Mouse (Mus musculus) liver, adult (tissue): Measurements from ENCODE around the gene Ifngr2.

Experiments
- GATA4 ChIP-seq: IDR thresholded peaks from 2 replicates; pipeline ENCODE4 v1.6.1; 2014; ENCODE audit warnings: mild to moderate bottlenecking, low read length; ENCODE audit not compliant: insufficient replicate concordance

Ifngr2 gene

DNA sequence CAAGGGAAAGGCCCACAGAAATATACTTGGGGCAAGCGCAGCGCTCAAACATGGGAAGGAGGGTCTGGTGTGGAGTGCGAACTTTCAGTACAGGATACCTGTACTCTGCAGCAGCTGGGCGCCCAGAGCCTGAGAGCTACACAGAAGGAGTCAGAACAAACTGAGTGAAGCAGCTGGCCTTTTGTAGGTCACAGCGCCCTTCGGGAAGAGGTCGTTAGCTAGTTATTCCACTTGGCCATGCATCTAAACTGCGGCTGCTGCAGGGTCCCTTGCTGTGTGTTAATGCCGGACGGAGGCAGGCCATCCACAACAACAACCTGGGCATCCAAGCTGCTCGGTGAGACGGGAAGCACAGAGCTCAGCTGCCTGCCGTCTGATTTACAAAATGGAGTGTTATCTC is 28.3 kb downstream of the Ifngr2 start:
- TF ChIP-seq GATA4: no peak

DNA sequence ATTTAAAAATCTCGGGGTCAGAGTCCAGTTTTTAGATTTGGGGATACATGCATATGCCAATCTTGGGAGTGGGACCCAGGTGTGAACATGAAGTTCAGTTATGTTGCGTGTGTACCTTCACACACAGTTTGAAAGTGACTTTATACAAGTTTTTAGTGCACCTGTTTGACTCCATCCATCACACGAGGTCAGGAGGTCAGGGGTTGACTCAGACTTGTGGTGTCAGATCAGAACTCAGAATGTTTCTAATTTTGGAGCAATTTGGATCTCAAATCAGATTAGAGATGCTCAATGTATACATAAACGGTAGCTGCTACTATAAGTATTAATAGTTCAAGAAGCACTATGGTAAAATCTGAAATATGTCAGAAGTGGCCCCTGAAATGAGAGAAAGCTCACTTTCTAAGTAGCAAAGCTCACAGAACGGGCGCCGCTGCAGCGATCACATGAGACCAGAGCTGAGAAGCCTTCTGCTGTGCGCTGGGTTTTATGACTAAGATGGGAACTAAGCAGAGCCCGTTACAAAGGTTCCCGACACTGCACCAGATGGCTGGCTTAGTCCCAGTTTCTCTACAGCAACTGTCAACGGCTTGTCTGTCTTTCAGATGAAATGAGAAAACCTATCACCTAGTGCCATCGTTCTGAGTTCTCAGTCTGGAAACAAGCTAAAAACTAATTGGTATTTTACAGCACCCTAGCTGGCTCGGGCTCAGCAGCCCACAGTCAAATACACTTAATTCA is 32.3 kb downstream of the Ifngr2 start:
- TF ChIP-seq GATA4: no peak

DNA sequence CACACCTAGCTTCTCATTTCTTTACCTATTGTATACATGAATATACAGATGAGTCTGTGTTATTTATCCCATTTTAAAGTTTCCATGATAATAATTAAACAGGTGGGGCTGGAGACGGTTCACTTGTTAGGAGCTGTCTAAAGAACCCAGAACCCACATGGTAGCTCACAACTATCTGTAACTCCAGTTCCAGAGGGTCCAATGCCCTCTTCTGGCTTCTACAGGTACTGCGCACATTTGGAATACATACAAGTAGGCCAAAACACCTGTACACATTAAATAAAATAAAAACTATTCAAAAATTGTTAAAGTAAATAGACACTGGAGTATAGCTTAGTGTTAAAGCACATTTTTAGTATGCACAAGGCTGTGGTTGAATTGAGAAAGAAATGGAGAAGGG is 35.4 kb downstream of the Ifngr2 start:
- no peak for TF ChIP-seq GATA4

DNA sequence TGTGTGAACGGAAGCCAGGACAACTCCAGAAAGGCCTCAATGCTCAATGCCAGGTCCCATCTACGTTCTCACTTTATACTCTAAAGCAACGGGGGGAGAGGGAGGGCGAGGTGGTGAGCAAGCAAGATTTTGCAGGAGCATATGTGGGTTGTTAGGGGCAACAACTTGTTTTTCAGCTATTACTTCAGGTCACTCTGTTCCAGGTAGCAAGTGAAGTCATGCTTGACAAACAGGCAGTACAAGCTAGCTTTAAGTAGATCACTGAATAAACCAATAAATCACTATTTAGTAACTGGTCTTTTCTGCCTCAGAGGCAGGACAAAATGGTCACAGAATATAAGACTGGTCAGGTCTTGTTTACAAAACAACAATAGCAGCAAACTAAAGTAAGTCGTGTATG is 38.7 kb downstream of the Ifngr2 start:
- TF ChIP-seq GATA4: no peak

DNA sequence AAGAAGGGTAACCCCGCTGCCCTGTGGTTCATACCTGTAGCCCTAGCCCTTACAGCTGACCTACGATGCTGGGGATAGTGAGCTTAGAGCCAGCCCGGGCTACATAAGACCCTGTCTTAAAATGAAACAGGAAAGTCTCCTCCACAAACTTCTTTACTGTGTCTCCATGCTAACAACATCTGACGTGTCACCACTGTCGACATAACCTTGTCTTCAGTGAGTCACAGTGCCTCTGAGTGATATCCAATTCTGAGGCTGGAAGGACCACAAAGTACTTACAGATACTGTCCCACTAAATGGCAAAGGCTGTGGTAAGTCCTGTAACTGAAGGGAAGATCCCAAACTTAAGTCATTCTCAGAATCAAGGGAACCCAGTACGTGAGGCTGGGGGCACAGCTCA is 39.4 kb downstream of the Ifngr2 start:
- no peak for TF ChIP-seq GATA4

DNA sequence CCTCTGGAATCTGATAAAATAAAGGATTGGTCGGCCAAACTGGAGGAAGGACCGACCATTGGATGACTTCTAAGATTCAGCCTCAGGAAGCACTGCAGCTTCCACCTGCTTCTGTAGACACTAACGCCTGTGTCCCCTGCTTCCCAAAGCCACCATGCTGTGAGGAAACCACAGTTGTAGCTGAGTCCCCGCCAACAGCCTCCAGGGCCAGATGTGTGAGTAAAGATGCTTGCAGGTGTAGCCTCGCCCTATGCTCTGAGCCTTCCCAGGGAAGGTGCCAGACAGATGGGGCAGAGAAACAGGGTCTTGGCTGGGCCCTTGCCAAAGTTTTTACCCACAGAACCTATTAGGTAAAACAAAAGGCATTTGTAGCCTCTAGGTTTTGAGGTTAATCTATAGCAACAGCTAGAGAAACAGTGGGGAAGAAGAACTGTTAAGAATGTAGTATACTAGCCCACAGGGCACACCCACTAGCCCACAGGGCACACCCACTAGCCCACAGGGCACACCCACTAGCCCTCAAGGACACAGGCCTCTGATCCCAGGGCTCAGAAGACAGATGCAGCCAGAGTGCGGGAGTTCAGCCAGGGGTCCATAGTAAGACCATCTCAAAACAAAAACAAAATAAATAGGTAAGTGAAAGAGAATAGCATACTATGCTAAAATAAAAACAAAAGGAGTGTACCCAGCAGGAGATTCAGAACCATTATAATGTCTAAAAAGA is 41.0 kb downstream of the Ifngr2 start:
- TF ChIP-seq GATA4: no peak

DNA sequence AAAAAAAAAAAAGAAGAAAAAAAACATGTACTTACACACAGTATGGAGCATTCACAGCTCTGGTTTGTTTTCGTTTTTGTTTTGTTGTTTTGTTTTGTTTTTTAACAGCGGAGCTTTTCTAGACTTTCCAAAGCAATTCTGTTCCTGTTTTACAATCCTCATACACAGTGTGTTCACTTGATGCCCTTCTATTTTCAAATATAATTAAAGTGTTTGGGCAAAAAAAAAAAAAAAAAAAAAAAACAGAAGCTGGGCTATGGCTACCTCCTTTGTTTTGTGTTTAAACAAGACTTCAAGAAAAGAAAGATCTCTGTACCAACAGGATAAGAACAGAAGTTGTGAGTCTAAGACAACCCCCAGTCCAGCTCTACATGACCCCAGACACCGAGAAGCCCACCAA is 41.8 kb downstream of the Ifngr2 start:
- no peak for TF ChIP-seq GATA4

DNA sequence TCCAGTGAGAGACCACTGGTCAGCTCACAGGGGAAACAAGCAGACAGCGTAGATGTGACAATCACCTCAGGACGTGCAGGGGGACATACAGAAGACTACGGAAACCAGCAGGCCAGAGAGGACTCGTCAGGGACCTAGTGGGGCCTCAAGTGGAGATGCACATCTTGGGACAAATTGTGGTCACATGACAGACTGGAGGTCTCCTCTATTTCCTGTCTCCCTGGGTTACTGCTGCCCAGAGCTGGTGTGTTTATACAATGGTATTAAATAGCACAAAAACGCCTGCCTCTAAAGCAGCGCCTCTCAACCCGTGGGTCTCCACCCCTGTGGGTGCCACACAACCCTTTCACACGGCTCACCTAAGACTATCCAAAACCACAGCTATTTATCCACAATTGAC is 45.3 kb downstream of the Ifngr2 start:
- TF ChIP-seq GATA4: no peak

DNA sequence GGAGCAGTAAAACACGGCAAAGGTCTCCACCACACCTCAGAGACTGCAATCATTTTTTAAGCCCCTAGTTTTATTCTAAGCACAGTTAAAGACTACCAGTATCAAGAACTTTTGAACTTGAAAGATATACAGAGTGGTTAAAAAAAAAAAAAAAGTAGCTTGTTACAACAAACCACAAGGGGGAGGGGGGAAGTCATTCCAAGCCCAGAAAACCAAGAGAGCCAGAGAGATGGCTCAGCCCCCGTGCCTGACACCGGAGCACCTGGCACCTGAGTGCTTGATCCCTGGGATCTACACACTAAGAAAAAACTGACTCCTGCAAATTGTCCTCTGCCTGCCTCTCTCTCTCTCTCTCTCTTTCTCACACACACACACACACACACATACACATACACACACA is 46.4 kb downstream of the Ifngr2 start:
- no peak for TF ChIP-seq GATA4

DNA sequence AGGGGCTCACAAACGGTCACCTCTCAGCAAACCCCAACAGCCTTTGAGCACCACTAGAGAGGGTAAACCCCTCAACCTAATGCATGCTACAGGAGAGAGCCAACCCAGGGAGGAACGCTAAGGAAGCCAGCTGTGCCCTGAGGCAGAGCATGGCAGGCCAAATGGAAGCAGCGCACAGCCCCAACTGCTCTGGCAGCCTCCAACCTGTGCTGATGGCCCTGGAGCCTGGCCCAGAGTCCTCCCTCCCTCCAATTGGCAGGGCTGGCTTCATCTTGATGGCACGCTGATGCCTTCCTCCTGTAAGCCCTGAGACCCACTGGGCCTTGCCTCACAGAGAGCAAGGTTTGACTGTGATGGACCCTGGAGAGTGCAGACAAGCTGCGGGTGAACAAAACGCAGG is 48.2 kb downstream of the Ifngr2 start:
- TF ChIP-seq GATA4: no peak

DNA sequence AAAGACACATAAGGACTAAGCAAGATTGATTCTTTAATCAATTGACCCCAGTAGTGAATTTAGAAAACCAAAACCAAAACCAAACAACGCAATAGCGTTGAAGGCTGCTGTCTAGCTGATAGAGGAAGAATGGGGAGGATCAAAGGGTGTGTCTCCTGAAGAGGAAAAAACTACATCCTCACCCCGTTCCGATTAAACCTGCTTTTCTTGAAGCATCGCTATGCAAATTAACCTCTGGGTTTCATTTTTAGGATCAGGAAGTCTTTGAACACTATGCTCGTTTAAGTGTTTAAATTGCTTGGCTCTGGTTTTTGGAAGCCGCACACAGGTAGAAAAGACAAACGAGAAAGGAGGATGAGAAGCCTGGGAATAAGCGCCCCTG is 49.5 kb downstream of the Ifngr2 start:
- TF ChIP-seq GATA4: no peak

DNA sequence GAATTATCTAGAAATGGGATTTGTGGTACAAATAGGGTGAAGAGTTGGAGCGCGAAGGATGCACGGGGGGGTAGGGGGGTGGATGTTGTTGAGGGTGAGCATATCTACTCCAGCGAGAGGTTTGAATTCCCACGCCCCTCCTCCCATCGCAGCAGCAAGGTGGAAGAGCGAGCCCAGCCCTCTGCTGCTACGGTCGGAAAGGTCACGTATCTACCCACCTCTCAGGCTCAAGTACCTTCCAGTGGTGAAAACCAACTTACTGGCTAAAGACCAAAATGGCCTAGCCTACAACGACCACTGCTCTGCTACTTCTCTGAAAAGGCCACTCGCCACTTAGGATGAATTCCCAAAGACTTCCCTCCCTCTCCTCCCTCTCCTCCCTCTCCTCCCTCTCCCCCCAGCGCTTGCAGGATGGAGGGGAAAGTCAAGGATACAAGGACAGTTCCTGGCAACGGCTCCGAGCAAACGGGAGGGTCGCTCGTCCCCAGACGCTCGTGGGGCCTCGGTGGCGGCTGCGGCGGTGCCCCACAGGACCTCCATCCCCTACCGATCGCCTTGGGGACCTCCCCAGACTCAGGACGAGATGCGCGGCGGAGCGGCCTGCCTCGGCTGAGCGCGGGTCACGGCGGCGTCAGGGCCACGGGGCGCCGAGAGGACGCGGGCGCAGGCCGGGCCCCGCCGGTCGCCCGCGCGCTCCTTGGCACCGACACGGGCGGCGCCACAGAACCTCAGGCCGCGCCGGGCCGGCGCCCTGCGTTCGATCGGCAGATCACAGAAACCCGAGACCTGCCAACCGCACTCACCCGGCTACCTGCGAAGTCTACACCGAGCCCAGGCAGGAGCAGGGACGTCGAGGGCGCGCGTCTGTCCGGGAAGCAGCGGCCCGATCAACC is 50.2 kb downstream of the Ifngr2 start:
- no peak for TF ChIP-seq GATA4

DNA sequence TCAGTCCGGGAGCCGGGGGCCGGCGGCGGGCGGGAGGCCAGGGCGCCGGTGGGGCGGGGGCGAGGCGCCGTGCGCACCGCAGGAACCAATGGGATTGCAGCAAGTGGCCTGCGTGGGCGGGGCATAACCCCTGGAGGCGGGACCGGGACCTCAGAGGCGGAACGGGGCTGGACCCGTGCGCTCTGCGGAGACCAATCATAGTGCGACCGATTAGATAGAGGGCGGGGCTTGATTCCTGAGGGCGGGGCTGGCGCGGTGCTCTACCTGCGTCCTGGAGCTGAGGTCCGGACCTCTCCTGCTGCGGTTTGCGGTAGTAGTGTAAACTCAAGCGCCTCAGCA is 50.8 kb downstream of the Ifngr2 start, which contains the start of gene Tmem50b:
Gene Tmem50b, minus strand, starts transcription at position 129 of the 339 bp plus-strand sequence.
- TF ChIP-seq GATA4: peak; percentile 17; the same call in 1 of the 2 replicates

DNA sequence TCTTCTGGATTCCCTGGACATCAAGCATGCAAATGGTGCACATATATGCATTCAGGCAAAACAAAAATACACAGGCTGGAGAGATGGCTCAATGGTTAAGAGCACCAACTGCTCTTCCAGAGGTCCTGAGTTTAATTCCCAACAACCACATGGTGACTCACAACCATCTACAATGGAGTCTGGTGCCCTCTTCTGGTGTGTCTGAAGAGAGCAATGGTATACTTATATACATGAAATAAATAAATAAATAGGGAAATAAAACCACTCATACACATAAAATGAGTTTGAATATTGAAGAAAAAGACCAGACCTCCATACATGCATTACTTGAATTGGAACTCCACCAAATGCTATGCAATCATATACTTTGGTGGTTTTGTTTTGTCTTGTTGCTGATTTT is 52.4 kb downstream of the Ifngr2 start:
- TF ChIP-seq GATA4: no peak

DNA sequence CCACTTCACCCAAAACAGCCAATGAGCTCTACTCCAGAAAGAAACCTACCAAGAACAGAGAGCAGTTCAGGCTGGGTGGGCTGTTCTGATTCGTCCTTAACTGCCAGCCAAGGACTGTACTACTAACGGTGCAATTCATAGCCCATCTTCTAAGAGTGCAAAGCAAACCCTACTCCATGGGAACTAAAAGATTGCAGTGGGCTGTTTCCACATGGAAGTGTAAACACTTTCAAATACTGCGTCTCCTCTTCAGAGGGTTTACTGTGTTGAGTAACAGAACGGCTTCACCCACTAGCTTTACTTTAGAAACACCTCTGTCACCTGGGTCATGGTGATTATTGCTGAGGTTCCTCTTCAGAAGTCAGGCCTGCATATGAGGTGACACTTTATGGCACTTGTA is 54.2 kb downstream of the Ifngr2 start:
- TF ChIP-seq GATA4: no peak

DNA sequence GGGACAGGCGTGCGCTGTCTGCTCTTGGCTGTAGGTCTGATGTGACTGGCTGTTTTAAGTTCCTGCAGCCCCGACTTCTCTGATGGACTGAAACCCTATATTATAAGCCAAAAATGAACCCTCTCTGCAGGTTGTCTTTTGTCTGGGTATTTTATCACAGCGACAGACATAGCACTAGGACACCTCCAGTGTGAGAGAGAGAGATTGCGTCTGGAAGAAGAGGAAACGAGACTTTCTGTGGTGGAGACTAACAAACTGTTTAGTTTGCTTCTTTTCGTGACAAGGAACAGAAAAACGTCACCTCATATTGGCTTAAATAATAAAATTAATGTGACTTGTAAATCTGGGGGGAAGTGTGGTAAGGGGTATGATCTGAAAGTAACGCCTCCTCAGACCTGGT is 54.8 kb downstream of the Ifngr2 start:
- no peak for TF ChIP-seq GATA4
